16 mouse cellular contexts compared by ENCODE assay signal in the genomic region with DNA sequence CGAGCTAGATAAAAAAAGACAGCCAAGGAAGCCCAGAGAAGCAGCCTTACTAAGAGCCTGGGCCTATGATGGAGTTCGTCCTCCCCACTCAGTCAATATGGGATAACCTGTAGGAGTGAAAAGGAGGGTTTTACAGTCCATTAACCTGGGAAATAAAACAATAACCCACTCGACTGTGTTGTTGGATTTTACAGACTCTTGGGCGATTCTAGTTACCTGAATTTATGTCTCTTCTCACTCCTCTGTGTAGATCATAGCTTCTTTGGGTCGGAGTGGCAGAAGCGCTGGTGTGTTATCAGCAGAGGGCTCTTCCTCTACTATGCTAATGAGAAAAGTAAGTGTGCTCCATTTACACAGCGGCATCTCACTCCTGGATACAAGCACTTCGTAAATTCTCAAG.
"Had no signal": no experiment of that assay in that cellular context is flagged by ENCODE, and none has a peak within 500 bp of the region (broad histone marks: within the 10 kb centered on the region; RNA-seq: fewer than 3 reads in every experiment).

No protein-coding gene starts in this region.

- DNase-seq: retina, postnatal 1 day; right cerebral cortex, adult 18-20 months; right cerebral cortex, postnatal 14 days; right cerebral cortex, postnatal 25 days; right cerebral cortex, postnatal 4 days; spleen, adult 18-20 months; thymus, adult 18-20 months; thymus, adult 2 months; thymus, postnatal 14 days; thymus, postnatal 25 days; thymus, postnatal 36 days; thymus, postnatal 4 days had no signal

- H3K36me3 ChIP-seq: neural tube, embryonic 13.5 days; neural tube, embryonic 15.5 days; stomach, embryonic 15.5 days had no signal

- H3K9me3 ChIP-seq: neural tube, embryonic 13.5 days; neural tube, embryonic 15.5 days; stomach, embryonic 15.5 days had no signal

- H3K27me3 ChIP-seq: neural tube, embryonic 13.5 days; neural tube, embryonic 15.5 days; stomach, embryonic 15.5 days had no signal

- H3K4me3 ChIP-seq: neural tube, embryonic 13.5 days; neural tube, embryonic 15.5 days; stomach, embryonic 15.5 days had no signal

- H3K4me2 ChIP-seq: neural tube, embryonic 13.5 days; neural tube, embryonic 15.5 days; stomach, embryonic 15.5 days had no signal

- H3K27ac ChIP-seq: neural tube, embryonic 13.5 days; neural tube, embryonic 15.5 days; stomach, embryonic 15.5 days; stomach, postnatal 0 days had no signal

- H3K9ac ChIP-seq: neural tube, embryonic 13.5 days; neural tube, embryonic 15.5 days; stomach, embryonic 15.5 days had no signal

- H3K4me1 ChIP-seq: stomach, embryonic 15.5 days had no signal
